Mouse (Mus musculus) ES-Bruce4 (cell line): ENCODE measurements around the gene Numbl.

Experiments
- CTCF ChIP-seq: IDR thresholded peaks from one replicate; pipeline ENCODE4 v1.8.1; 2011; ENCODE audit warnings: low read depth, low read length
- EP300 ChIP-seq: IDR thresholded peaks from 2 replicates; pipeline ENCODE4 v1.6.1; 2011; ENCODE audit warnings: low read depth, low read length; ENCODE audit not compliant: insufficient read depth
- POLR2A ChIP-seq: IDR thresholded peaks from one replicate; pipeline ENCODE4 v1.8.1; 2011; ENCODE audit warnings: low read length; ENCODE audit not compliant: insufficient read depth

GRCm38 (mm10) chr7:27311651-27312284 lies 53.5 kb downstream of the Numbl start:
- TF ChIP-seq POLR2A, result no peak
- no peak for TF ChIP-seq EP300
- TF ChIP-seq CTCF, result no peak
